Mouse (Mus musculus): ENCODE data around the gene Sdk1.

Gene Sdk1

DNA sequence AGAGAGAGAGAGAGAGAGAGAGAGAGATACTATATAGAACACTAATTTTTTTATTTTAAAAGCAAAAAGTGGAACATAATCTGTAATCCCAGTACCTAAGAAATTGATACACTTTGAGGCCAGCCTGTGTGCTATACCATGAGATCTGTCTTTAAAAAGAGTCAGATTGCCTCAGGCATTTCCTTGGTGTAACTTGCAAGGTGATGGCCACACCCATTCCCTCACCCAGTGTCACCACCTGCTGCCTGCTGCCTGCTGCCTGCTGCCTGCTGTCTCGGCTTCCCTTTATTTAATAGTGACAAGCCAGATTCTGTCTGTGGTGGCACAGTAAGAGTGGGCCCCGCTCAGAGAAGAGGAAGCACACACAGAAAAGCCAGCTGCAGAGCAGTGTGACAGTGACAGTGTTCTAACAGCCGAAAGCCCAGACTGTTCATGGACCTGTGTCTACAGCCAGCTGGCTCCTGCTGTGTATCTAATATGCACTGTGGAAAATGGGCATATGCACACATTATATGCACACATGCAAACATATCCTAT, 642.9 kb downstream of the Sdk1 start:
- no peak for DNase-seq (ENCODE audit: low read depth, low spot score)

DNA sequence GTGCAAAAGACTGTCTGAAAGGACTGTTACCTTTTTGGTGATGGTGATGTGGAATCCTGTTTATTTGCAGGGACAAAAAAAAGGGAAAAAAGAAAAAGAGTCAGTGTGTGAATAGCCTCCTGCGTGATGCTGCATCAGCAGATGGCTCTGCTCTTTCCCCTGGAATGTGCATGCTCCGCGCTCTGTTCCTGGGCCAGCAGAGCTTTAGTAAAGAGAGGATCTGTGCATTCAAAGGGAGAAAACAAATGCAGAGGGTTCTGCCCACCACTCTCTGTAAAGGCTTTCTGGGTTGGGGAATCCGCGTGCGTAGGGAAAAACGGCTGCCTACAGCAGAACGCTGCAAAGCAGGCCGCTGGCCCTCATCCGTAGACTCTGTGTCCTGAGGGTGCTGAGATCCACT, 644.7 kb downstream of the Sdk1 start:
- no peak for DNase-seq (ENCODE audit: low read depth, low spot score)

DNA sequence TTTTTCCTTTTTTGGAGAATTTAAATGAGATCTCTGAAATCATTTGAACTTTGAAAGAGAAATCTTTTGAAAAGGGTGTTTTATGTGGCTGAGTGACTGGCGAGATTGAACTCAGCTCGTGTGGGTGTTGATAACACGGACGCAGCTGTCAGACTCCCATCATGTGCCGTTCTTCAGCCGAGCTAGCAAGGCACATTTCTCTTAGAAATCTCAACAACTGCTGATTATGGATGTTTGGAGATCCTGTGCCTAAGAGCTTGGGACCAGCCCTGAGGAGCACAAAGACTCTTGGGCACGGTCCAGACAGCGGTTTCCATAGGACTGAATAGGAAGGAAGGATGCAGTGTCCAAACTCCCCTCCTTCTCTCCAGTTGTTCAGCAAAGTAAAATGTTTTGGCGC, 648.5 kb downstream of the Sdk1 start:
- DNase-seq (ENCODE audit: low read depth, low spot score), result no peak

DNA sequence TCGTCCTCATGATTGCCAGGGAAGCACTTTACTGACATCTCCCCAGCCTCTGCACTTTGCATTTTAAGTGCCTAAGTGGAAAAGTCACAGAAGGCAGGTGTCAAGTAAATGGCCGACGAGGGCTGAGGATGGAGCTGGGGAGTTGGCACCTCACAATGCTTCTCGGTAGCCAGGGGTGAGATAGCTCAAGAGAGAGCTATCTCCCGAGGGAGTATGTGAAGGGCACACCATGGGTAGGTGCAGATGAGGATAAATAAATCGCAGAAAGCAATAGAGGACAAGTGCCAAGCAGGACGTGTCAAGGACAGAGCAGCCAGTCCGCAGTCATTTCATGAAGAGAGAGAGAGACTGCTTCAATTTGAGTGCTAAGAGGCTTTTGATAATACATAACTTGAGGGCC, 655.1 kb downstream of the Sdk1 start:
- DNase-seq (ENCODE audit: low read depth, low spot score), result no peak

DNA sequence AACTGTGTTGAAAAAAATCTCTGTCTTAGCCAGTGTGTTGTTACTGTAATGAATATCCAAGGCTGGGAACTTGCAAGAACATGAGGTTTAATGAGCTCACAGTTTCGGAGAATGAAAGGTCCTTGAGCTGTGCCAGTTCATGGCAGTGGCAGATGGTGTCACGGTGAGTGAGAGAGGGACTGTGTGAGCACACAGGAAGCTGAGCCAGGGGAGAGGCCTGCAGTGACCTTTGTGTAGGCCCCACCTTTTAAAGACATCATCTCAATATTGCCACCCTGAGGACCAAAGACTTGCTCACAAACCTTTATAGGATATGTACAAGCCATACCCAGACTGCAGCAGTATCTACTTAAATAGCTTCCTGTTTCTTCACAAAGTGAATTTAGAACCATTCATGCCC, 656.2 kb downstream of the Sdk1 start:
- DNase-seq (ENCODE audit: low read depth, low spot score), result no peak

DNA sequence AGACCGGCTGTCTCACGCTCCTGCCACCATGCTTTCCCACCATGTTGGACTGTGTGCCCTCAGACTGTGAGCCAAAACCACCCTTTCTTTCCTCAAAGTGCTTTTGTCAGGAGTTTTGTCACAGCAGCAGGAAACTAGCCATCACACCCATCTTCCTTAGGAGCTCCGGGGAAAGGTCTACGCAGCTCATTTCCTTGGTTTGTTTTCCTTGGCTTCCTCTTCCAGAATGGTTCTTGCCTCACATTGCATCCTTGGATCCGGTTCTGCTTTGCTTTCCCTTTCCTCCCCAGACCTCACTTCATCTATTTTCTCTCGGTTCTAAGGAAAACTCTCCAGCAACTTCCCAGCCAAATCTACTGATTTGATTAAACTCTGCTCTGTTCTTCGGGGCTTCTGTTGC, 658.5 kb downstream of the Sdk1 start:
- DNase-seq (ENCODE audit: low read depth, low spot score), result no peak

DNA sequence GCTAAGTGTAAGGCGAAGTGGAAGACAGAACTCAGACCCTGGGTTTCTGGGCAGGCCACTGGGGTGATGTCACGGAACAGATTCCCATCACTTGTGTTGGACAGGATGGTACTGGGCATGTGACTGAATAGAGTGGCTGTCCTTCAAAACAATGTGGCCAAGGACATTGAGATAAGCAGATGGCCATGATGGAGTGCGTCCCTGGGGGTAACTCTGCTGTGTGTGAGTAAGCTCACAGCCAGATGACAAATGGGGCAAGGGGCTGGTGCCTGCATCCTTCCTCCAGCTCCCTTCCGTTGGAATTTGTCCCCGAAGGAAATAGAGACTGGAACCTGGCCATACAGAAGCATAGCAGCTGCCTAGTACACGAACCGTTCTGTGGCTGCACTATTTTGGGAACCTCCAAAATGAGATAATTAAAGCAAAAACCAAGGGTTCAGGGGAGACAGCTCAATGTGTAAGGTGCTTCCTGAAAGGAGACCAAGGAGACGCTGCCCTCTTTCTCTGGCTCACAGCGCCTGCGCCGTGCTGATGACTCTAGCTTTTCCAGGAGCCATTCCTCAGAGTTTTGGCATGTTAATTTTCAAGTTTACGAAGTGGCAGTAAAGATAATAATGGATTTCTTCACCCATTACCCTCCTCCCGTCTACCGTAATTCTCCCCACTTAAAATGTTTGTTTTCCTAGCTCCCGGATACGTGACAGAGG, 661.4 kb downstream of the Sdk1 start:
- DNase-seq (ENCODE audit: low read depth, low spot score), result no peak

DNA sequence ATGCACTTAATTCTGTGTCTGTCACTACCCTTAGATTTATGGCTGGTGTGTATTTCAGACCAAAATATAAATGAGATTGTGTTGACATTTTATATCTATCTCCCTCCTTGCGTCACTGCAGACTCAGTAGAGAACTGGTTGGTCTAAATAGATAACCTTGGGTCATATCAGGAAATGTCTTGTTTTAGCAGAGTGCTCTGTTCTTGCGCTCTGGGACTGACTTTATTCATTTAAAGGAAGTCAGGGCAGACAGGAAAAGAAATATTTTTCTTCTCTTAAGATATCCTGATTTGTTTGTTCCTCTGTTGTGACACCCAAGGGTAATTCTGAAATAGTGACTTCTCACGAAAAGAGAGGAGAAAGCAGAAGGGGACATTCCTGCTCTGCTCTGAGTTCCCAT, 669.2 kb downstream of the Sdk1 start:
- DNase-seq (ENCODE audit: low read depth, low spot score), result no peak

DNA sequence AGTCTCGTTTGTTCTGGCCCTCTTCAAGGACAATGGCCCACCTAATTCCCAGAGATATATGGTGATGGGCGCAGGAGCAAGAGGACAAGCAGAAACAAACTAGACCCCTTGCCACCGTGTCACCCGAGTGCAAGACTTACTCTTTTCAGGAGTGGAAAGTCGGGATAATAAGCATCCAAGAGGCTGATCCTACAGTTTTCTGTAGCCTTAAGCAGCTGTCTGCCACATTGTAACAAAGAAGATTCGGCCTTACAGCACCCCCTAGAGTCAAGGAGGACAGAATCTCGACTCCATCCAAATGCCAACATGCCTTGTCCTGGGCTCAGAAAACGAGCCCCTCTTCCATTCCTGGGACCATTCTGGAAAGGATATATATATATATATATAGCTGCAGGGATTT, 669.6 kb downstream of the Sdk1 start:
- DNase-seq (ENCODE audit: low read depth, low spot score), result peak; percentile 24

DNA sequence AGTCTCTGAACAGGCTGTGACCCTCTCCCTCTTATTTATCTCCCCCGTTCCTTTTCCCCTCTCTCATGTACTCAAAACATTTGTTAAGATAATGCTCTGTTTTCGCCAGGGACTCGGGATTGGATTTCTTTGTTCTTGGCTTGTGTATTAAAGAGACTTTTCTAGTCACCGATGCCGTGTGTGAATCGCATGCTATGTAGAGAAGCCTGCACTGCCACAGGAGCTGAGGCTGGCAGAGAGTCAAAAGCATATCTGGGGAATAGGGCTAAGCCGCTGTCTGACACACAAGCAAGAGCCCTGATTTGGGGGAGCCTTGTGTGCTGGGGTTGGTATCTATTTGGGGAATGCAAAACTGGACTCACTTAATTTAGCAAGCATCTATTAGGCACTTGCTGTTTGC, 671.6 kb downstream of the Sdk1 start:
- no peak for DNase-seq (ENCODE audit: low read depth, low spot score)

DNA sequence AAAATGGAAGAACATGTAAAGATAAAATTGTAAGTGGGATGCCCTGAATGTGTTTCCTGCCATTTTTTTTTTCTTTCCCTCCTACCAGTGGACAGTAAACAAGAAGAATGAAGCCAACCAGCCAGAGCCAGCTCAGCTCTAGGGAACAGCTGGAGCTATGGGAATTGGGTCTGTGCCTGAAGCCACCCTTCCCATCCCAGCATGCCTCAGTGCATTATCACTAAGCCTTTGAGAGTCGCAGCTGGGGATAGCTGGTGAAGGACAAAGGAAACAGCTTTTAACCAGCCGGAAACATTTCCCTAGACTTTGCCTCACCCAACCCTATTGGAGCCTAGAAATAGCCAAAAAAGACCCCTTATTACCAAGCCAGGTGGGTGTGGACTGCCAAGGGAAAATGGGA, 675.7 kb downstream of the Sdk1 start:
- DNase-seq (ENCODE audit: low read depth, low spot score), result peak; percentile 23

DNA sequence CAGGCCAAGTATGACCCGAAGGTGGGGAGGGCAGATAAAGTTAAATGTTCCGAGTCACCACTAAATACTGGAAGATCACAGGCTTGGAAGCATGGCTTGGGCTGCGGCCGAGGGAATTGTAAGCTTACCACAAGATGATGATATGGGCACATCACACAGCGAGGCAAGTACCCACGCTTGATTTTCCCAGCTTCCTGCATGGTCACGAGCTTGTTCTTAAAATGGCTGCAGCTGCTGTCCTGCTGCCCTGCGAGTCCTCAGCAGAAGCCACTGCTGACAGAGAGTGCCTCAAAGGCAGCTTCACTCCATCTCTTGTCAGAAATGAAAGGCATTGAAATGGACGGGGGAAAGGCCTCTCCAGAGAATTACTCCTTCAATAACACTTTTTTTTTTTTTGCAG, 697.7 kb downstream of the Sdk1 start:
- no peak for DNase-seq (ENCODE audit: low read depth, low spot score)

DNA sequence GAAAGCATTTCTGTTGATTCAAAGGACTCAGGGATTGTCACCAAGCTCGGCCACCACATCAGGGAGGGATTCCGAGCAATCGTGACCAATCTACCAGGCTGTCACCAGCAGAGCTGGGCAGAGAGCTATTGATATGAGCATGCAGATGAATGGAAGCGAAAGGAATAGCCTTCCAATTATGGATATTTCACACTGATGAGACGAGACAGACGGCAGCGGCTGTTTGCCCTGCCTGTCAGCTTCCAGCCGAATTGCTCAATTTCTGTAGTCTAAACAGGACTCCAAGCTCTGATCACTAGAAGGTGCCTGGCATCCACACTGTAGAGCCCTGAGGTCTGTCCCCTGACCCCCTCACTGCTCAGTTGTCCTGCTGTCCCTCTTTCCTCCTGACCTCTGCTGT, 699.3 kb downstream of the Sdk1 start:
- DNase-seq (ENCODE audit: low read depth, low spot score), result no peak

DNA sequence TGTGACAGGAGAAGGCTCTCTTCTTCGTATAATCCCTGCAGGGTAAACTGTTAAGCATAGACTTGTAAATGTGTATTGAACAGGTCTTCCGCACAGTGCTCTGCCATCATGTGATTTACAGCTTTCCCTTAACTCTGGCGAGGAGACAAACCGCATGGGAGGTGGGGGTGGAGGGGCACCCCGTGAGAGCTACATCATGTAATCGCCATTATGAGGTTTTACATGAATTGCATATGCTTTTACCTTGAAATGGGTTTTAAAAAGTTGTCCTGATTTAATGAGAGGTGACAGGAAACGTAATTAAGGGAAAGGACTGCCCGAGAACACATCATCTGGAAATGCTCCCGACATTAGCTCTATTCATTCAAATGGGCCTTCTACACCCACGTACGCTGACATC, 709.5 kb downstream of the Sdk1 start:
- DNase-seq (ENCODE audit: low read depth, low spot score), result no peak

DNA sequence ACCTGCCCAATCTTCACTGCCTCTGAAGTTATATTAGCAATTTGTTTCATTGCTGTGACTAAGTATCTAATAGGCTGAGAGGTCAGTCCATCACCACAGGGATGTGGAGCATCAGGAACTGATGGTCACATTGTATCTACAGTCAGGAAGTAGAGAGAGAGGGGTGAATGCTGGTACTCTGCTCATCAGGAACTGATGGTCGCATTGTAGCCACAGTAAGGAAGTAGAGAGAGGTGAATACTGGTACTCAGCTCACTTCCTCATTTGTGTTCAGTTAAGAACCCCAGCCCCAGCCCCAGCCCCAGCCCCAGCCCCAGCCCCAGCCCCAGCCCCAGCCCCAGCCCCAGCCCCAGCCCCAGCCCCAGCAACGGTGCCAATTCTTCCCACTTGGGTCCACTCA, 711.0 kb downstream of the Sdk1 start:
- DNase-seq (ENCODE audit: low read depth, low spot score), result no peak

DNA sequence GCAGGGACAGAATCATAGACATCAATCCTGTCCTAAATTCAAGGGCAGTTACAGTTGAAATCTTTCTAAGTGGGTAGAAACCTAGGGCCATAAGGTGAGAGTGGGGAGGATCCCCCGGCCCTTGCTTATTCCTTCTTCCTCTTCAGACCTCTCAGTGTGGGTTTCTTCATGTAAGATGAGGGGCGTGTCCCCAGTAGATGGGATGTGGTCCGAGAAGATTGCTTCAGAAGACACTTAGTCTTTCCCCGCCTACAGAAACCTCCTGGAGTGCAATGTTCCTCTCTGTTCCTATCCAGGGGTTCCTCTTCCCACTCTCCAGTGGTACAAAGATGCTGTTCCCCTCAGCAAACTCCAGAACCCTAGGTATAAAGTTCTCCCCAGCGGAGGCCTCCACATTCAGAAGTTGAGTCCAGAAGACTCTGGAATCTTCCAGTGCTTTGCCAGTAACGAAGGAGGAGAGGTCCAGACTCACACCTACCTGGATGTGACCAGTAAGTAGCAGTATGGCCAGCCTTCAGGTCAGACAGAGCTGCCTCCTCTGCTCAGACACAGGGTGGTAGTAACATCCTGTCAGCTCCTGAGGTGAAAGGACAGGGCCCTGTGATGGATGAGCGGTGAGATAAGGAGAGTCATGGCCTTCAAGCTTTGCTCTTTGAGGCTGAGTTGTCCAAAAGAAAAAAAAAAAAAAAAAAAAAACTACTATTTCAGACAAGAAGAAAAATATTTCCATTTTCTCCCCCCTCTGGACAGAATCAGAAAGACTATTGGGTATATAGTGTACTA, 711.6 kb downstream of the Sdk1 start:
- DNase-seq (ENCODE audit: low read depth, low spot score), result no peak

DNA sequence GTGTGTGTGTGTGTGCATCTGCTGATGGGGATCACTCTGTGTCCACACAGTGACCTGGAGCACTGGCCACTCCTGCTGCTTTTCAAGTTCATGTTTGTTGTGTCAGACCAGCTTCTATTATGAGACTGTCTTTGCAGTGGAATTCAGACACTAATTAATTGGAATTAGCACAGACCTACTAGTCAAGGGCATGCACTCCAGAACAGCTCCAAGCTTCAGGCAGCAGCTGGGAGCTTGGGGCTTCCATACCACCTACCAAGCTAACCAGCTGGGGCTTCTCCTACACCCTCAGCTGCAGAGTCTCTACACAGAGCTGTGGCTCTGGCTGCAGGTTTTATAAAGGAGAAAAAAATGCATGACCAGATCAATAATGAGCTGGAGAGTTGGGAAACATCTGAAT, 729.8 kb downstream of the Sdk1 start:
- no peak for DNase-seq (ENCODE audit: low read depth, low spot score)

DNA sequence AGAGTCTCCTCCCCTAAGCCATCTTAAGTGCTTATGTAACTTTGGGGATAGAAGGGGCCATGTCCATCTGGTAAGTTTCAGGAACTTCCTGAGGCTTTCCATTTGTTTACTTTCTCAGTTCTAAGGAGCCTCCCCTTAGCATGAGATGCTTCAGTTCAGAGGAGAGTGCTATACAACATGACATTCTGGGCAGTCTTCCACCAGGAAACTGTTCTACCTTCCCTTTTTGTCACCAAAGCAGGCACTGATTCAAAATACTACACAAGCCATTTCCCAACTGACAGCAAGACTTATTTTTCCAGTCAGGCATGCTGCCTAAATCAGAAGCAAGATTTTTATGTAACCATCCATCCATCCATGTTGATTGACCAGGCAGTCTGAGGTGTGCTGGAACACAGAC, 738.2 kb downstream of the Sdk1 start:
- no peak for DNase-seq (ENCODE audit: low read depth, low spot score)

DNA sequence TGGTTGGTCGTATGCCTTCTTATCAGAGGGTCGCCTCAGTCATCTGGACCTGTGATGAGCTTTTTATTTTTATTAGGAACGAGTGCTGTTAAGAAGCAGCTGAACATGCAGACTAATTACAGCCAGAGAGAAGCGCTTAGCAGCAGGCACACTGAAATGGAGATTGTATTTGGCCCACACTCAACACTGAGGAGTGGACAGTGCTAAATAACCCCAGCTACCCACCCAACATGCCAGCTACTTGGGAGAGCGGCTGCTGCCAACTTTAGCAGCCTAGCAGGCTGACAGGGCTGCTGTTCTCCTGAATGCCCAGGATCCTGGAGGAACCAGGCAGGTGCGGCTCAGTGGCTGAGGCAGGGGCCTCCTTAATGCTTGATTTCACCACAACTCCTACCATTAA, 739.5 kb downstream of the Sdk1 start:
- no peak for DNase-seq (ENCODE audit: low read depth, low spot score)

DNA sequence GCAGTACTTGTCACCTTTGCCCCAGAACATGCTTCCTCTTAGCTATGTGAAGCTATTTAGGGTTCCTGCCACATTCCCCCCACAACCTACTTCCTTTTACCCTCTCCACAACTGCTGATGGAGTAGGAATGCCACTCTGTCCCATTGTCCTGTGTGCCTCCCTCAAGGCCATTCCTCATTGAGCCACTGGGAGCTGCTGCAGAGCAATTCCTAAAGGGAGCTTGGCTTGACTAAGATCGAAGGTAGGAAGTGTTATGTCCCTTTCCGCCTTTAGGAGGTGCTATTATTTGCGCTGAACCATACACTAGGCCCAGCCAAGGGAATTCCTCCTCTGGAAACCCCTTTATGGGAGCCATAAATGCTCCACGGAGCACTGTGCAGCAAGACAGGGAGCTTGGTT, 743.0 kb downstream of the Sdk1 start:
- DNase-seq (ENCODE audit: low read depth, low spot score), result peak; percentile 66

DNA sequence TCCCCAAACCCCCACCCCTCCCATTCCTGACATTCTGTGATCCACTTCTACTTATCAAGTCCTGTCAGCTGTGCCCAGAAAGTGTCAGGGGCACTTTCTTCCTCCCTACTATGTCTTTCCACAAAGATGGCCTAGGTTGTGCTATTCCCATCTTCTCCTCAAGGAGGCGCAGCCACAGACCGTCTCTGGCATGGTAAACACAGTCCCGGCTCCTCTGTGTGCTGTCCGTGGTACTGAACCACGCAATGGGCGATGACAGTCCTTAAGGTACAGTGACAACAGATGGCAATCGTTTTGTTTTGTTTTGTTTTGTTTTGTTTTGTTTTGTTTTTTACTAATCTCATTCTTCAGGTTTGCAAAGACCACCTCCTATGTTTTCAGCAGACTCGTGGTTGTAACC, 743.7 kb downstream of the Sdk1 start:
- DNase-seq (ENCODE audit: low read depth, low spot score), result peak; percentile 91

DNA sequence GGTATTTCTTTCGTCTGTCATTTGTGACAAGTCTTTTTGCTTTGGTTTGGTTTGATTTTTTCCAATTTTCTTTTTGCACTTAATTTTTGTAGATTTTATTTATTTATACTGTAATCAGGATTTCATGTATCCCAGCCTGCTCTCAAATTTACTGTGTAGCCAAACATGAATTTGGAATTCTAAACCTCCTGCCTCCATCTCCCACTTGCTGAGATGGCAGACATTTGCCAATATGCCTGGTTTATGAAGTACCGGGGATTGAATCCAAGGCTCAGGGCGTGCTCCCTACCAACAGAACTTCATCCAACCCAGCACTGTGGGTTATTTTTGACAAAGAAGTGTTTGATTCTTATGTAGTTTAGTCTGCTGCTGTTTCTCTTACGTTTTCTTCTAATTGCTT, 744.3 kb downstream of the Sdk1 start:
- no peak for DNase-seq (ENCODE audit: low read depth, low spot score)

DNA sequence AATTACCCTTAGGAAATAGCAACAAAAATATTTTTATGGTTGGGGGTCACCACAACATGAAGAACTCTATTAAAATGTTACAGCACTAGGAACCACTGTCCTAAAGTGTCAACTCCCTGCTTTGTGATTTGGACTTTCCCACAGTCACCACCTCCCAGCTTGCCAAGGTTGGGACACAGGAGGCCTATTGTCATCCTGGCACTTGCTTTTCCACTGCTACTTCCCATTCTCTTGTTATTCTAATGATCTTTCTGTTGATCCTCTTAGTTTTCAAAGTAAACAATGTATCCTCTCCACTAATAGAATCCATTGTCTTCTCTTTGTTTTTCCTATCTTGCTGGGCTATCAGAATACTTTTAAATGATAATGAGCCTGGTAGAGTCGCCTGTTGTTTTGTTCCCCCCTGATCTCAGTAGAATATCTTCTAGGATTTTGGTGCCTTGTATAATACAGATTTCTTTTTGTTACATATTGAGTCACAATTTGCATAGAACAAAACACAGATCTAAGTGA, 746.1 kb downstream of the Sdk1 start:
- DNase-seq (ENCODE audit: low read depth, low spot score), result peak; percentile 83

Measured in R1 (cell line).